Mouse (Mus musculus) stomach, embryonic 16.5 days (tissue): ENCODE results near the gene Gna13. TPM values are rescaled to one million over a fixed set of nuclear protein-coding genes. Genes with fewer than 3 reads are reported as not detected.

Source experiments
- ATAC-seq: fragments of 200-750 bp; cut with Nextera tagmentation; 2 replicates; pipeline ENCODE4 v1.8.0; 2017; ENCODE audit warnings: moderate number of reproducible peaks, moderate TSS enrichment; ENCODE audit not compliant: insufficient read depth, low FRiP score
- H3K27ac ChIP-seq: fragments of 300-500 bp; sonication (generic); 2 replicates; pipeline ENCODE4 v1.5.1; 2014; ENCODE audit warnings: low read length
- H3K27me3 ChIP-seq: fragments of 300-500 bp; sonication (generic); 2 replicates; pipeline ENCODE4 v1.6.1; 2014; ENCODE audit warnings: low read length, control low read depth, mixed read lengths; ENCODE audit not compliant: control insufficient read depth, insufficient read depth
- H3K36me3 ChIP-seq: fragments of 300-500 bp; sonication (generic); 2 replicates; pipeline ENCODE4 v1.6.1; 2014; ENCODE audit warnings: low read length; ENCODE audit not compliant: control insufficient read depth, insufficient read depth
- H3K4me1 ChIP-seq: fragments of 300-500 bp; sonication (generic); 2 replicates; pipeline ENCODE4 v1.6.1; 2014; ENCODE audit warnings: low read length, control low read depth, mixed read lengths; ENCODE audit not compliant: control insufficient read depth, insufficient read depth
- H3K4me2 ChIP-seq: fragments of 300-500 bp; sonication (generic); 2 replicates; pipeline ENCODE4 v1.6.1; 2014; ENCODE audit warnings: low read depth, low read length, mixed read lengths
- H3K4me3 ChIP-seq: fragments of 300-500 bp; sonication (generic); replicated peaks from 2 replicates; pipeline ENCODE4 v1.5.1; 2014; ENCODE audit warnings: mild to moderate bottlenecking, low read length
- H3K9ac ChIP-seq: fragments of 300-500 bp; sonication (generic); 2 replicates; pipeline ENCODE4 v1.6.1; 2014; ENCODE audit warnings: low read length
- H3K9me3 ChIP-seq: fragments of 300-500 bp; sonication (generic); replicated peaks from 2 replicates; pipeline ENCODE4 v1.6.1; 2016; ENCODE audit warnings: low read length, control low read depth; ENCODE audit not compliant: control insufficient read depth
- WGBS: fragments of 180-500 bp; shearing (Covaris S2); extraction: QIAGEN DNeasy Blood & Tissue Kit; methylation state at CpG from one replicate; pipeline ENCODE4 v1.1.7; 2014; 5-methylcytosine and 5-hydroxymethylcytosine counted together
- polyA plus RNA-seq: library from polyadenylated mRNA; unstranded; fragments of >200 nt; fragmentation: Nextera tagmentation; extraction: Ambion mirVana; gene quantifications from 2 replicates; pipeline ENCODE4 v1.2.1, GENCODE M21; 2015

Gene Gna13
- polyA plus RNA-seq, 1 experiment from 2014 or later, result 28.8 TPM

DNA sequence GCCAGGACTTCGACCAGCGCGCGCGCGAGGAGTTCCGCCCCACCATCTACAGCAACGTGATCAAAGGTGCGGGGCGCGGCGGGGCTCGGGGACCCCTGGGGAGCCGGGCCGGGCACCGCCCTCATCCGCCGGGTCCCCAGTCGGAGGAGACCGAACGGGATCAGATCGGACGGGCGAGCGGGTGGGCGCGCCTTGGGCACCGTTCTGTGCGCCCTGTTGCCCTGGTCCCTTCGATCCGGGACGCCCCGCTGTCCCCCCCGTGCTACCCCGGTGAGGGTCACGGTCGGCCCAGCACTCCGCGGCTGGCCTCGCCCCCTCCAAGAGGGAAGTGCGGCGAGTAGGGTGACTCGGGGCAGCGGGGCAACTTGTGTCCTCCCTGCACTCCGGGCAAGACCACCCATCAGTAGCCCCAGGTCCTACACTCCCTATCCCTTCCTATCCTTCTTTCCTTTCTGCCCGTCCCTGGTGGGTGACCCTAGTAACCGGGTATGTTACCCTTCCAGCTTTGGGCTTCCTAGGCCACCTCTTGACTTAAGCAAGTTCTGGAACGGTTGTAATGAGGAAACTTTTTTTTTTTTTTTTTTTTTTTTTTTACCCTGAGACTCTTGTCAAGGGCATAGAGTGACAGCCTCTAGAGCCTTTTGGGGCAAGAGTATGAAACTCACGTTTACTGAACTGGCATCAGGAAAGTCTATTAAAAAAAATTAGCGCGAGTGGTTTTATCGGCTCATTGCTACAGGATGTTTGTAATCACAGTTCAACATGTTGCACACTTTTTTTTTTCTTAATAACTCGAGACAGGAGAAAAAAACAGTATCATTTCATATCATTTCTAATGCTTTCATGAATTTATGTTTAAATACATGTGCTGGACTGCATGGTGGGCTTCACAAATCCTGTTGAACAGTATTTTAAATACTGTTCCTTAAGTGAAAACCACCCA is 831 bp downstream of the Gna13 start:
- Histone ChIP-seq H3K4me3 (peak overlapping the region; percentile 65), H3K9me3 (no peaks in the 10 kb centered on the region), H3K36me3 (no peaks in the 10 kb centered on the region; the same call in 1 of the 2 replicates), H3K27ac (peak overlapping the region; percentile 98), H3K27me3 (no peaks in the 10 kb centered on the region), H3K9ac (peak overlapping the region; percentile 97), H3K4me1 (peaks cover 46% of the 10 kb centered on the region), H3K4me2 (peak overlapping the region; percentile 62)
- 1% methylated on average over 53 of the region's 53 CpGs for WGBS
- peak; percentile 45 for ATAC-seq

DNA sequence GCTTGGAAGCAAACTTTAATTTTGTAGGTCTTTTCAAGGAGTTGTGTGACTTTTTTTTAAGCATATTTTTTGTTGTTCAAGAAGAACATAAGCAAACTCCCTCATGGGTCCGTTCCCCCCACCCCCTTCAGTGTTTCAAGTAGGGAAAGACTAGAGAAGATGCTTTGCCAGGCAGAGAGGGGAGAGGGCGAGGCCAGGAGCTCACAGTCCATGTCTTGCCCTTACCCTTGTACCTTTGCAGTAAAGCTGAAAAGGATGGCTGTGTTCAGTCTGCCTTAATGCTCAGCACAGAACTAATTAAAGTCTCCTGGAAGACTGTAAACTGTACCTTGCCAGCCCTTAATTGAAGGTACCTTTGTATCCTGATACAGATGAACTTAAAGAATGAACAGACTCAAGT is 1.7 kb downstream of the Gna13 start:
- Histone ChIP-seq H3K4me2 (peak overlapping the region; percentile 62), H3K27ac (no peak overlapping the region), H3K36me3 (no peaks in the 10 kb centered on the region; the same call in 1 of the 2 replicates), H3K27me3 (no peaks in the 10 kb centered on the region), H3K4me1 (peaks cover 41% of the 10 kb centered on the region), H3K9me3 (no peaks in the 10 kb centered on the region), H3K4me3 (peak overlapping the region; percentile 65), H3K9ac (peak overlapping the region; percentile 59)
- WGBS, result 56% methylated on average over 2 of the region's 2 CpGs
- ATAC-seq, result no peak

DNA sequence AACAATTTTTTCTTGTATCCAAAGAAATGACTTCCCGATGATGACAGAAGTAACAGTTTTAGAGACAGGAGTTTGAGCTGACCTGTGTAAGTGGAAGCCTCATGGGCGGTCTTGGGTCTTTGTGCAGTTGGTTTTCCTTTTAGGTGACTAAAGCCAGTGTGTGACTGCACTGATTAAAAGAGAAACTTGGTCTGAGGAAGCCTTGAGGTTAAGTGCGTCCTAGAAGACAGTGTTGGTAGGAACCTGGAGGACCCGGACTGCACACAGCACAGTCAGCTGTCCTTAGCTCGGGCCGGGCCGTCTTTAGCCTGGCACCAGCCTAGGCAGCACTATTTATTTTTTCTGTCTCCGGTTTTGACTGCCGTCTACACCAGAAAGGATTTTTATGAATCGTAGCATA is 2.2 kb downstream of the Gna13 start:
- Histone ChIP-seq H3K9ac (peak overlapping the region; percentile 24; the same call in 1 of the 2 replicates), H3K27me3 (no peaks in the 10 kb centered on the region), H3K27ac (no peak overlapping the region), H3K4me2 (peak overlapping the region; percentile 62), H3K9me3 (no peaks in the 10 kb centered on the region), H3K4me3 (peak overlapping the region; percentile 65), H3K36me3 (no peaks in the 10 kb centered on the region; the same call in 1 of the 2 replicates), H3K4me1 (peaks cover 40% of the 10 kb centered on the region)
- WGBS, result 64% methylated on average over 10 of the region's 10 CpGs
- no peak for ATAC-seq

DNA sequence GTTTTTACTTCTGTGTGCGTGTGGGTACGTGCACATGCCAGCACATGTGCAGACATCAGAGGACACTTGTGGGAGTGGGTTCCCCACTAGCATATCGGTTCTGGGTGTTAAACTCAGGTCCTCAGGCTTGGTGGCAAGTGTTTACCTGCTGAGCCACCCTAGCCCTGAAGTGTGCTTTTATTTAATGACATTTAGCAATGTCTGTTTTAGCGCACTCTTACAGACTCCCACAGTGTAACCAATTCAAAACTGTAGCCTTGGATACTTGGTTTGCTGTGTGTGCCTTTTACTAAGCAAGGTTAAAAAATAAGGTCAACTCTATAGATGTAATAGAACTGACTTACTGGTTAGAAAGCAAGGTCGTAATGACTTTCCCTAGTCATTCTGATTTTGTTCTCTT is 3.2 kb downstream of the Gna13 start:
- 90% methylated on average over 5 of the region's 5 CpGs for WGBS
- no peaks in the 10 kb centered on the region; the same call in 1 of the 2 replicates for H3K36me3 ChIP-seq
- H3K9ac ChIP-seq, result no peak overlapping the region
- no peak overlapping the region for H3K4me3 ChIP-seq
- H3K27me3 ChIP-seq, result no peaks in the 10 kb centered on the region
- no peak for ATAC-seq
- H3K4me1 ChIP-seq, result peaks cover 35% of the 10 kb centered on the region
- no peaks in the 10 kb centered on the region for H3K9me3 ChIP-seq
- H3K27ac ChIP-seq, result no peak overlapping the region
- no peak overlapping the region for H3K4me2 ChIP-seq

DNA sequence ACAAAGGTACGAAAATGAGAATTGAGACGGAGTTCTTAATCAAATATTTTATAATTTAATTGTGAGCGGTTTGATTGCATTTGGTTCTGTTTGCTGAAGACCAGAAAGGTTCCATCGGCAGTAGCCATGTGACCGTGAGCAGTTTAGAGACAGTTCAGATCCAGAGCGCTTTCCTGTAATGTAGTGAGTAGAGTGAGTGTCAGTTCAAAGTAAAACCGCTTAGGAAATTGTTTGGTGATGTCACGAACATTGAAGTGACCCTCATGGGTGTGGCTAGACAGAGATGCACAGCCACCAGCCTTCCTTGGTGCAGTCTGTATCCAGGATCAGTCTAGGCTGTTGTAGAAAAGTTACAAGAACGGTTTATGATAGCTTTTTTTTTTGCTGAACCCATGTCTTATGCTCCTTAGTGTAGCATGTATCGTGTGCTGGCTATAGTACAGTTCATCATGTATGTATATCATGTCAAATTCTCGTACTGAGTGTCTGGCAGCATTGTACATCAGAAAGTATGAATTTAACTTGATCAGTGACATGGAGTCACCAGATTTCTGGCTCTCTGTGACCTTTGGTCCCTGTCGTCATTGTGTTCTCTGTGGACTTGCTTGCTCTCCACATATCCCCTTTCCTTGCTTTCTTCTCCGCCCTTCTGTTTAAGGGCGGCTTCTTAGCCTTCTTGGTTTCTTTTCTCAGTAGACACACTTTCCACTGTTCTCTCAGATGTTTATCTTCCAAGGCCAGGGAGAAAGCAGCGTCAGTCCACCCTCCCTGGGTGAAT is 4.4 kb downstream of the Gna13 start:
- Histone ChIP-seq H3K36me3 (no peaks in the 10 kb centered on the region; the same call in 1 of the 2 replicates), H3K9me3 (no peaks in the 10 kb centered on the region), H3K9ac (no peak overlapping the region), H3K27me3 (no peaks in the 10 kb centered on the region), H3K4me3 (no peak overlapping the region), H3K4me2 (0 out of 2 replicates have a peak overlapping the region, but pooled peaks have one; percentile 24), H3K4me1 (peaks cover 35% of the 10 kb centered on the region), H3K27ac (no peak overlapping the region)
- ATAC-seq, result no peak
- 63% methylated on average over 15 of the region's 15 CpGs for WGBS

GRCm38 (mm10) chr11:109369026-109369637 is 6.5 kb downstream of the Gna13 start:
- H3K36me3 ChIP-seq, result no peaks in the 10 kb centered on the region; the same call in 1 of the 2 replicates
- WGBS, result 65% methylated on average over 3 of the region's 3 CpGs

DNA sequence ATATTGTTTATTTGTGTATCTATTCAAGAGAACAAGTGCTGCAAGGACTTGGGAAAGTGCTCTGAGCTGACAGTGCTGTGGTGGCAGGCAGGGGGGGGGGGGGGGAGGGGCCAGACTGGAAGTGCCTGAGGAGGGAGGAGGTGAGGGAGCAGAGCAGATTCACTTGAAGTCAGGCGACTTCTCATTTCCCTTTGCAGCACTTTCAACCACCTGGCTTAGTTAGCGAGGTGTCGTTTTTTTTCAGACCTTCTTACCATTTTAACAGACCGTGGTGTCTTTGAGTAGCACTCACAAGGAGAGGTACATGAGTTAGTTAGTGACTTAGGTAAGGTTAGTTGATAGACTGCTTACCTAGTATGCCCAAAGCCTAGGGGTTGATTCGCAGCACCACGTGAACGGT is 12.8 kb downstream of the Gna13 start:
- ATAC-seq, result no peak
- H3K4me2 ChIP-seq, result no peak overlapping the region
- 74% methylated on average over 7 of the region's 7 CpGs for WGBS
- no peak overlapping the region for H3K27ac ChIP-seq
- no peak overlapping the region for H3K9ac ChIP-seq
- H3K4me1 ChIP-seq, result peaks cover 27% of the 10 kb centered on the region
- H3K4me3 ChIP-seq, result no peak overlapping the region
- H3K36me3 ChIP-seq, result no peaks in the 10 kb centered on the region
- no peaks in the 10 kb centered on the region for H3K9me3 ChIP-seq
- H3K27me3 ChIP-seq, result no peaks in the 10 kb centered on the region

More at GRCm38 (mm10) chr11:109369026-109369637, 6.5 kb downstream of the Gna13 start:
- peak; percentile 29; the same call in 1 of the 2 replicates for ATAC-seq
- no peak overlapping the region for H3K27ac ChIP-seq
- H3K9me3 ChIP-seq, result no peaks in the 10 kb centered on the region
- peaks cover 34% of the 10 kb centered on the region for H3K4me1 ChIP-seq
- no peaks in the 10 kb centered on the region for H3K27me3 ChIP-seq
- no peak overlapping the region for H3K9ac ChIP-seq
- no peak overlapping the region for H3K4me3 ChIP-seq
- H3K4me2 ChIP-seq, result no peak overlapping the region

DNA sequence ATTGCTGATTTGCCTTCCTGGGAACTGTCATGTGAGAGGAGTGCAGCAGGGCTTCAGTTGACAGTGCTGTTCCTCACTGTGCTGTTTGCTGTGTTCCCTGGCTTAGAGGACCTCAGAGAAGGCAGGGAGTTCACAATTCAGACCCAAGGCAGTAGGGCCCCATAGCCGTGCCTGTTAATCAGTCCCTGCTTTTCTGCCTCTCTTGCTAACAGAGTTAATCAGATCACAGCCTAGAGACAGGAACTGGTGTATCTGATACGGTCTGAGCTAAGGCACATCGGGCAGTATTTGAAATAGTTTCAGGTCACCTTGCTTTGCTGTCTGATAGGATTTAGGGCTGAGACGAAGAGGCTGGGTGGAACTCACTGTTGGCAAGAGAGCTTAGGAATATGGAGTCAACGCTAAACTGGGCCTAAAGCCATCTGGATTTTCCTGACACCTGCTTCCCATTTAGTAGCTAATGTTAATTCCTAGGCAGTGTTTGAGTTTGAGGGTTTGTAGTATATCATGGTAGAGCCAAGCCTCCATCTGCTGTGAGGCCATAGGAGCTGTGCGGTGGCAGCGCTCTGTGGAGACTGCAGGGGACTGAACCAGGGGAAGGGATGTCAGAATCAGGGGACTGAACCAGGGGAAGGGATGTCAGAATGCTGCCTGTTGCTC is 14.0 kb downstream of the Gna13 start:
- no peak overlapping the region for H3K9ac ChIP-seq
- ATAC-seq, result no peak; the same call in 1 of the 2 replicates
- 35% methylated on average over 7 of the region's 7 CpGs for WGBS
- no peak overlapping the region for H3K4me2 ChIP-seq
- no peak overlapping the region for H3K4me3 ChIP-seq
- no peak overlapping the region for H3K27ac ChIP-seq
- H3K27me3 ChIP-seq, result no peaks in the 10 kb centered on the region
- no peaks in the 10 kb centered on the region for H3K36me3 ChIP-seq
- peaks cover 27% of the 10 kb centered on the region for H3K4me1 ChIP-seq
- no peaks in the 10 kb centered on the region for H3K9me3 ChIP-seq
